Mouse (Mus musculus) cortical plate, adult 2 months (tissue): ENCODE measurements around the gene Olfr1093. TPM values are rescaled to one million over a fixed set of nuclear protein-coding genes. Genes with fewer than 3 reads are reported as not detected.

Experiments
- H3K27ac ChIP-seq: fragments of 200-500 bp; 2 replicates; pipeline ENCODE4 v1.5.1; 2012; ENCODE audit warnings: low read length, control low read depth, inconsistent platforms; ENCODE audit not compliant: insufficient read depth
- H3K4me1 ChIP-seq: fragments of 200-500 bp; 2 replicates; pipeline ENCODE4 v1.6.1; 2011; ENCODE audit warnings: low read length; ENCODE audit not compliant: control insufficient read depth, insufficient read depth
- H3K4me3 ChIP-seq: fragments of 200-500 bp; 2 replicates; pipeline ENCODE4 v1.5.1; 2011; ENCODE audit warnings: mild to moderate bottlenecking, low read length, control low read depth; ENCODE audit not compliant: insufficient read depth
- CTCF ChIP-seq: fragments of 200-500 bp; IDR thresholded peaks from 2 replicates; pipeline ENCODE4 v1.5.1; 2011; ENCODE audit warnings: mild to moderate bottlenecking, control low read depth, low read length; ENCODE audit not compliant: insufficient read depth; ENCODE audit errors: extremely low read depth
- POLR2A ChIP-seq: fragments of 200-500 bp; IDR thresholded peaks from 2 replicates; pipeline ENCODE4 v1.6.1; 2011; ENCODE audit warnings: mild to moderate bottlenecking, low read length, control low read depth; ENCODE audit not compliant: insufficient read depth; ENCODE audit errors: extremely low read depth
- polyA plus RNA-seq: library from polyadenylated mRNA; depleted of rRNA; stranded (reverse); fragments of >200 nt; gene quantifications from 2 replicates; pipeline ENCODE4 v1.2.3, GENCODE M21; 2012; rRNA removed

Olfr1093 gene
- polyA plus RNA-seq = not detected in 2 replicates

DNA sequence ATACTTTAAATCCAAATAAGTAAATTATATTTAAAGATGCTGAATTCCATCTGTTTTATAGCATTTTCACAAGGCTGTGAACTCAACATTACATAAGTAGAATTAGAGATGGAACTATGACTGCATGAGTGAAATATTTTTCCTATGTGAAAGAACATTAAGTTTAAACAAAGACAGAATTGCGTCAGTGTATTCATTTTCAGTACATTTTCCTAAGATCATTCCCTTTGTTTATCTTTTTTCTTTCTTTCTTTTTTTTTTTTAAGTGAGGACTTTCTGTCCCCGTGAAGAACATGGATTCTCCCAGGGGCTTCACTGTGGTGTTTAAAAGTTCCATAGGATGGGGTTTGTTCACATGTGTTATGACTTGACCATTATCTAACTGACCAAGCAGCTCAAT is at the start of gene Olfr1093:
Olfr1093 (plus strand) TSS at position 301 of the 400 bp plus-strand sequence.
- Histone ChIP-seq H3K27ac (no peak within 1 kb of the TSS), H3K4me3 (no peak within 1 kb of the TSS), H3K4me1 (no peaks in the 10 kb centered on the region)
- TF ChIP-seq CTCF (no peak), POLR2A (no peak)

DNA sequence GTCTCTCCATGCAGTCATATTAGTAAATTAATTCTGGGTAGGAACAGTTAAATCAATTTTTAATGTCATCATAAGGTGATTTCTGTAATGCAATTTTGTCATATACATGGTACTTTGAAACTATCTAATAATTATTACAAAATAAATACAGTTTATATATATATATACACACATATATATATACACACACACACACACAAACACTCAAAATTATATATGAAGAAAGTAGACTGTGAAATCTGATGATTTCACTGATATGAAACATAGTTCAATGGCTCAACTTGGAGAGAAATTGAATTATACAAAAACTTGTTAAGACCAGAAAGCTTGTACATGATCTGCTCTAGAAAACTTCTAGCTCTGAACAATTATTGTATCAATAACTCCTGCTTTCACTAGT is 48.7 kb upstream of the Olfr1093 start, which contains the start of gene Olfr1089:
Olfr1089 (minus strand) TSS at position 101 of the 400 bp plus-strand sequence.
- TF ChIP-seq POLR2A (no peak), CTCF (no peak)
- Histone ChIP-seq H3K27ac (no peak within 1 kb of the TSS), H3K4me3 (no peak within 1 kb of the TSS), H3K4me1 (no peaks in the 10 kb centered on the region)

- Histone ChIP-seq H3K4me1 (no peaks in the 10 kb centered on the region), H3K27ac (no peak within 1 kb of the TSS), H3K4me3 (no peak within 1 kb of the TSS)
- TF ChIP-seq POLR2A (no peak), CTCF (no peak)
These were observed 23.4 kb upstream of the Olfr1093 start, which contains the start of gene Olfr1090 for GRCm38 (mm10) chr2:86758893-86759292. Gene Olfr1090 (minus strand): TSS chr2:86758993.

DNA sequence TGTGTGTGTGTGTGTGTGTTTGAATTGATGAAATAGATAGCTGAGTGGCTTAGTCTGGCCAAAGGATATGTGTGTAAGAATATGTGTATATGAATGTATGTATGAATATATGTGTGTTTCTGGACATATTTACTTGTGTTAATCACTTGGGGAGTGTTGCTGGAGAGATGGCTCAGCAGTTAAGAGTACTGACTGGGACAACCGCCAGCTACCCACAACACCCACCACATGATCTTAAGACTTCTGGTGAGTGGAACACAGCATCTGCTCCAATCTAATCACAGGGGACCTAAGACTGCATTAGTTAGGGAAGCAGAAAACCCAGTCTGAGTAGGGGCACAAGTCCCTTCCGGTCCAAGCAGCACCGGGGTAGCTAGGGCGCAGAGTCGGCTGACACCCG is 21.2 kb upstream of the Olfr1093 start:
- Histone ChIP-seq H3K27ac (no peak overlapping the region), H3K4me3 (no peak overlapping the region), H3K4me1 (no peaks in the 10 kb centered on the region)
- no peak for TF ChIP-seq CTCF
- TF ChIP-seq POLR2A = no peak

DNA sequence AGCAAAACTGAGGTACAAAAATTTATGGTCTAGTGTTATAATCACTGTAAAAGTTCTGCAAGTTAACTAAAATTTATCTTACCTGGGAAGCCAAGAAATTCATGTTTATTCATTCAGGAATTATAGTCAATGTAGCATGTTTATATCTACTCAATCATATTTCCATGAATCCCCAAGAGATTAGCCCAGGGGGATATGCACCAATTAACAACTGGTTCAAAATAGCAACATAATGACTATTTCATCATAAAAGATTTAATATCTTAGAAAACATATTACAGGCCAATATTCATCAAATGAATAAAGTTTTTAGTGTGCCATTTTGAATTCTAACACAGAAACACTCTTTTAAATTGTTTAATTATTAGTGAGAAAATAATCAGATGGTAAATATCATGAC is 27.6 kb downstream of the Olfr1093 start, which contains the start of gene Olfr141:
Olfr141 (minus strand) TSS at position 101 of the 400 bp plus-strand sequence.
- Histone ChIP-seq H3K27ac (no peak within 1 kb of the TSS), H3K4me1 (no peaks in the 10 kb centered on the region), H3K4me3 (no peak within 1 kb of the TSS)
- no peak for TF ChIP-seq CTCF
- TF ChIP-seq POLR2A = no peak

- no peak within 1 kb of the TSS for H3K4me3 ChIP-seq
- no peak within 1 kb of the TSS for H3K27ac ChIP-seq
- no peaks in the 10 kb centered on the region for H3K4me1 ChIP-seq
- TF ChIP-seq CTCF = no peak
- TF ChIP-seq POLR2A = no peak
These were observed 42.1 kb downstream of the Olfr1093 start, which contains the start of gene Olfr1094 for GRCm38 (mm10) chr2:86824363-86824762. Gene Olfr1094 (plus strand): TSS chr2:86824663.

Other genes with a start within 250 kb of the Olfr1093 start
- not detected in 2 replicates for gene Olfr1079, start 240.0 kb upstream of the Olfr1093 start, polyA plus RNA-seq
- gene Olfr1080, start 224.2 kb upstream of the Olfr1093 start, polyA plus RNA-seq = not detected in 2 replicates
- gene Olfr1082, start 183.5 kb upstream of the Olfr1093 start, polyA plus RNA-seq = not detected in 2 replicates
- not detected in 2 replicates for gene Olfr1084, start 142.8 kb upstream of the Olfr1093 start, polyA plus RNA-seq
- gene Olfr1085, start 120.5 kb upstream of the Olfr1093 start, polyA plus RNA-seq = not detected in 2 replicates
- gene Olfr1086, start 102.4 kb upstream of the Olfr1093 start, polyA plus RNA-seq = not detected in 2 replicates
- gene Olfr1087, start 84.1 kb upstream of the Olfr1093 start, polyA plus RNA-seq = not detected in 2 replicates
- gene Olfr1089, start 48.8 kb upstream of the Olfr1093 start, polyA plus RNA-seq = not detected in 2 replicates
- not detected in 2 replicates for gene Olfr1090, start 23.5 kb upstream of the Olfr1093 start, polyA plus RNA-seq
- not detected in 2 replicates for gene Olfr141, start 27.5 kb downstream of the Olfr1093 start, polyA plus RNA-seq
- not detected in 2 replicates for gene Olfr1094, start 42.2 kb downstream of the Olfr1093 start, polyA plus RNA-seq
- not detected in 2 replicates for gene Olfr1095, start 69.2 kb downstream of the Olfr1093 start, polyA plus RNA-seq
- not detected in 2 replicates for gene Gm13723, start 92.3 kb downstream of the Olfr1093 start, polyA plus RNA-seq
- gene Olfr1097, start 109.7 kb downstream of the Olfr1093 start, polyA plus RNA-seq = not detected in 2 replicates
- not detected in 2 replicates for gene Olfr1098, start 142.1 kb downstream of the Olfr1093 start, polyA plus RNA-seq
- not detected in 2 replicates for gene Olfr1099, start 178.2 kb downstream of the Olfr1093 start, polyA plus RNA-seq
- not detected in 2 replicates for gene Olfr1100, start 197.5 kb downstream of the Olfr1093 start, polyA plus RNA-seq
- gene Olfr1101, start 208.7 kb downstream of the Olfr1093 start, polyA plus RNA-seq = not detected in 2 replicates
- gene Olfr1102, start 215.9 kb downstream of the Olfr1093 start, polyA plus RNA-seq = not detected in 2 replicates
- gene Olfr1104, start 244.6 kb downstream of the Olfr1093 start, polyA plus RNA-seq = not detected in 2 replicates